Mouse (Mus musculus) hindbrain, embryonic 14.5 days (tissue): ENCODE measurements at regions not wholly inside any gene's neighbourhood (a gene's known extent, or its start where the extent isn't known, plus 50 kb on each side); places are given as distances from the start of the nearest gene placed in this dataset.
A peak's percentile ranks its signal among the peaks of the same experiment; 100 is the strongest.

Experiments used
- ATAC-seq: fragments of 200-750 bp; cut with Nextera tagmentation; 2 replicates; pipeline ENCODE4 v1.8.0; 2017; ENCODE audit warnings: moderate number of reproducible peaks, mild to moderate bottlenecking, moderate TSS enrichment, moderate library complexity; ENCODE audit not compliant: low FRiP score
- DNase-seq: peaks from one replicate; pipeline ENCODE4 v3.0.0-alpha.2; 2015; ENCODE audit warnings: low spot score
- H3K27ac ChIP-seq: fragments of 300-500 bp; sonication (generic); 2 replicates; pipeline ENCODE4 v1.5.1; 2014; ENCODE audit warnings: mild to moderate bottlenecking, moderate library complexity
- H3K27me3 ChIP-seq: fragments of 300-500 bp; sonication (generic); 2 replicates; pipeline ENCODE4 v1.6.1; 2014; ENCODE audit warnings: mild to moderate bottlenecking, low read length, mixed read lengths; ENCODE audit not compliant: control insufficient read depth, insufficient read depth
- H3K36me3 ChIP-seq: fragments of 300-500 bp; sonication (generic); replicated peaks from 2 replicates; pipeline ENCODE4 v1.6.1; 2014; ENCODE audit not compliant: control insufficient read depth, insufficient read depth
- H3K4me1 ChIP-seq: fragments of 300-500 bp; sonication (generic); replicated peaks from 2 replicates; pipeline ENCODE4 v1.6.1; 2014; ENCODE audit warnings: antibody characterized with exemption, low read length, mixed read lengths; ENCODE audit not compliant: control insufficient read depth, insufficient read depth
- H3K4me2 ChIP-seq: fragments of 300-500 bp; sonication (generic); replicated peaks from 2 replicates; pipeline ENCODE4 v1.6.1; 2014; ENCODE audit warnings: mild to moderate bottlenecking, moderate library complexity
- H3K4me3 ChIP-seq: fragments of 300-500 bp; sonication (generic); replicated peaks from 2 replicates; pipeline ENCODE4 v1.5.1; 2014; ENCODE audit warnings: mild to moderate bottlenecking, low read length
- H3K9ac ChIP-seq: fragments of 300-500 bp; sonication (generic); 2 replicates; pipeline ENCODE4 v1.6.1; 2014
- H3K9me3 ChIP-seq: fragments of 300-500 bp; sonication (generic); 2 replicates; pipeline ENCODE4 v1.6.1; 2016; ENCODE audit warnings: low read length; ENCODE audit not compliant: control insufficient read depth
- WGBS: fragments of 180-500 bp; shearing (Covaris S2); extraction: QIAGEN DNeasy Blood & Tissue Kit; methylation state at CpG from one replicate; pipeline ENCODE4 v1.1.7; 2014; 5-methylcytosine and 5-hydroxymethylcytosine counted together

DNA sequence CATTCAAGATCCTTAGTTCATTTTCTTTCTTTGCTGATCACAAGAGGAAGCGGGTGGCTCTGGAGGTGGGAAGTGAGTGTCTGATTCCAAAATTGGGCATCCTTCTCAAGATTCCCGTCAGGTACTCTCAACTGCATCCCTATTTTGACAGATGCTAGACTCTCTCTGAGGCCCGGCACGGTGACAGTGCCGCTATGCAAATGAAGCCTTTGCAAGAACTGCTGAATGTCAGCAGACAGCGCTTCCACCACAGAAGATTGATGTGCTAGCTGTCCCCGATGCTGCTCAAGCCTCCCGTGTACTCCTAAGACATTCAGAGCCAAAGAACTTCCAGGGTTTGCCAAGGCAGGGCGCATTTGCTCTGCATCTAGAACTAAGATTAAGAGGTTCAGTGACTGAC lies 50.9 kb upstream of the Cpne4 start:
- no peaks in the 10 kb centered on the region for H3K4me1 ChIP-seq
- H3K4me3 ChIP-seq: no peak overlapping the region
- ATAC-seq: no peak
- no peak for DNase-seq
- H3K36me3 ChIP-seq: no peaks in the 10 kb centered on the region
- no peak overlapping the region for H3K4me2 ChIP-seq
- WGBS: 49% methylated on average over 9 of the region's 9 CpGs
- no peak overlapping the region for H3K27ac ChIP-seq
- H3K27me3 ChIP-seq: no peaks in the 10 kb centered on the region
- no peak overlapping the region for H3K9ac ChIP-seq
- no peaks in the 10 kb centered on the region for H3K9me3 ChIP-seq

- ATAC-seq (no peak), DNase-seq (no peak)
- H3K27ac ChIP-seq: no peak overlapping the region
- H3K9ac ChIP-seq: no peak overlapping the region
- H3K4me1 ChIP-seq: no peaks in the 10 kb centered on the region
- no peak overlapping the region for H3K4me2 ChIP-seq
- no peaks in the 10 kb centered on the region for H3K9me3 ChIP-seq
- H3K27me3 ChIP-seq: no peaks in the 10 kb centered on the region
- H3K36me3 ChIP-seq: no peaks in the 10 kb centered on the region
- H3K4me3 ChIP-seq: no peak overlapping the region
Measured at GRCm38 (mm10) chr9:104490696-104491095, 56.4 kb upstream of the Cpne4 start.

GRCm38 (mm10) chr9:104489383-104489782 lies 57.7 kb upstream of the Cpne4 start:
- no peak overlapping the region for H3K4me3 ChIP-seq

GRCm38 (mm10) chr9:104482440-104482839 lies 64.6 kb upstream of the Cpne4 start:
- no peaks in the 10 kb centered on the region for H3K9me3 ChIP-seq
- no peak for ATAC-seq
- 79% methylated on average over 5 of the region's 5 CpGs for WGBS
- DNase-seq: no peak
- H3K4me3 ChIP-seq: no peak overlapping the region
- no peaks in the 10 kb centered on the region for H3K27me3 ChIP-seq
- H3K4me2 ChIP-seq: no peak overlapping the region
- no peaks in the 10 kb centered on the region for H3K36me3 ChIP-seq
- H3K9ac ChIP-seq: no peak overlapping the region
- no peaks in the 10 kb centered on the region for H3K4me1 ChIP-seq
- H3K27ac ChIP-seq: no peak overlapping the region

More at GRCm38 (mm10) chr9:104489383-104489782, 57.7 kb upstream of the Cpne4 start:
- ATAC-seq (no peak), DNase-seq (no peak)
- H3K4me2 ChIP-seq: no peak overlapping the region
- no peak overlapping the region for H3K9ac ChIP-seq
- no peaks in the 10 kb centered on the region for H3K9me3 ChIP-seq
- H3K4me1 ChIP-seq: no peaks in the 10 kb centered on the region
- H3K27me3 ChIP-seq: no peaks in the 10 kb centered on the region
- 73% methylated on average over 6 of the region's 6 CpGs for WGBS
- no peak overlapping the region for H3K27ac ChIP-seq
- H3K36me3 ChIP-seq: no peaks in the 10 kb centered on the region

DNA sequence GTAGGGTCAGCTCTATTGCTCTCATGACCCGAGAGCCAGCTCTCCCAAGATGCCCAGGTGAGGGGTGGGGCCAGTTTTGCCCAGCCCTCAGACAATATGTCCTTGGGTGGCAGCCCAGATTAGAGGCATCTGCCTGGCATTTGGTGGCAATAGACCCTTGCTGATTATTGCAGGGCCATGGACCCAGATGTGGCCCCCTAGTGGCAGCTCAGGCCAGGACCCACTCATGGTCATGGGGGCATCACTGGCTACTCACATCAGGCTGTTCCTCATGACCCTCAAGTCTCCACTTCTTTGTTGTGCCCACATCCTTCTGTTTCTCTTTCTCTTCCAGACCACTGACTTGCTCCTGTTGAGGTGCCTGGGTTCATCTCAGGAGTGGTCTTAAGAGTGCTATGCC lies 66.4 kb upstream of the Cpne4 start:
- Histone ChIP-seq H3K27ac (no peak overlapping the region), H3K36me3 (no peaks in the 10 kb centered on the region), H3K4me3 (no peak overlapping the region), H3K9ac (no peak overlapping the region), H3K9me3 (no peaks in the 10 kb centered on the region), H3K4me2 (no peak overlapping the region), H3K27me3 (no peaks in the 10 kb centered on the region), H3K4me1 (no peaks in the 10 kb centered on the region)
- ATAC-seq (no peak), DNase-seq (no peak)
- 88% methylated on average over 1 of the region's 1 CpGs for WGBS

DNA sequence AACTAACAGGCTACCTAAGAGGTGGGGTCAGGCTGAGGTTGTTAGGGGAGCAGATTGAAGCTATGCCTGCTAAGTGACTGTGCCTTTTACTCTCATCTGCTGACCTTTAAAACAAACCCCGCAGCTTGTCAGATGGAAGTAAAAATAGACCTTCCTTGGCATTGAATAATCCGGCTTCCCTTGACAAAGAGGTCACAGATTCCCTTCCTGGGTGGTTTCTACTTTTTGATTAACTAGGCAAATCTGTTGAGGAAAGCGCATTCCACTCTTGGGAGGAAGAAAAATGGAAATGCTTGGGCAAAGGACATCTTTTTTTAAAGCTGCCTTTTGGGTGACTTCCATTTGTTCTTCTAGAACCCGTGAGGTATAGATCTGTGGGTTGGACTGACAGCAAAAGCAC lies 72.3 kb upstream of the Cpne4 start:
- Histone ChIP-seq H3K4me3 (no peak overlapping the region), H3K9ac (no peak overlapping the region), H3K9me3 (no peaks in the 10 kb centered on the region), H3K27me3 (no peaks in the 10 kb centered on the region), H3K27ac (no peak overlapping the region), H3K36me3 (no peaks in the 10 kb centered on the region), H3K4me2 (no peak overlapping the region), H3K4me1 (no peaks in the 10 kb centered on the region)
- no peak for DNase-seq
- 77% methylated on average over 4 of the region's 4 CpGs for WGBS
- ATAC-seq: no peak

- WGBS: 73% methylated on average over 1 of the region's 1 CpGs
- no peak for ATAC-seq
- Histone ChIP-seq H3K27me3 (no peaks in the 10 kb centered on the region), H3K9me3 (no peaks in the 10 kb centered on the region), H3K4me1 (no peaks in the 10 kb centered on the region), H3K4me2 (no peak overlapping the region), H3K27ac (no peak overlapping the region), H3K9ac (no peak overlapping the region), H3K4me3 (no peak overlapping the region), H3K36me3 (no peaks in the 10 kb centered on the region)
- DNase-seq: no peak
Measured at GRCm38 (mm10) chr9:104467238-104467637, 79.8 kb upstream of the Cpne4 start.

DNA sequence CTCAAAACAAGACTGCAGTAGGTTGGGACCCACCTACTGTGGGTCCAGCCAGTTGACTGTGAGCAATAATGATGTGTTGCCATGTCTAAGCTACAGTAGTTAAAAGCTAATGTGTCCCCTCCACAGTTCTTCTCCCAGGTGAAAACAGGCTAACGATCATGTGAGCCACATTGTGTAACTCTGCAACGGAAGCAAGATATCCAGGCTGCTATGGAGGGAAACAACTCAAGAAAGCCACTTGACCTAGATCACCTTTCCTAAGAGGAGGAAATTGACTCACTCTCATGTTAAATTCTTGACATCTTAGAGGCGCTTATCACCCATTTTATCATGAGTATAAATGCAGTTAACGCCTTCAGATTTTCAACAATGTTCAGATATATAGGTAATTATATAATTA lies 83.4 kb upstream of the Cpne4 start:
- WGBS: 87% methylated on average over 4 of the region's 4 CpGs
- Histone ChIP-seq H3K27me3 (no peaks in the 10 kb centered on the region), H3K27ac (no peak overlapping the region), H3K4me1 (no peaks in the 10 kb centered on the region), H3K9me3 (no peaks in the 10 kb centered on the region), H3K4me3 (no peak overlapping the region), H3K36me3 (no peaks in the 10 kb centered on the region), H3K4me2 (no peak overlapping the region), H3K9ac (no peak overlapping the region)
- DNase-seq (no peak), ATAC-seq (no peak)

DNA sequence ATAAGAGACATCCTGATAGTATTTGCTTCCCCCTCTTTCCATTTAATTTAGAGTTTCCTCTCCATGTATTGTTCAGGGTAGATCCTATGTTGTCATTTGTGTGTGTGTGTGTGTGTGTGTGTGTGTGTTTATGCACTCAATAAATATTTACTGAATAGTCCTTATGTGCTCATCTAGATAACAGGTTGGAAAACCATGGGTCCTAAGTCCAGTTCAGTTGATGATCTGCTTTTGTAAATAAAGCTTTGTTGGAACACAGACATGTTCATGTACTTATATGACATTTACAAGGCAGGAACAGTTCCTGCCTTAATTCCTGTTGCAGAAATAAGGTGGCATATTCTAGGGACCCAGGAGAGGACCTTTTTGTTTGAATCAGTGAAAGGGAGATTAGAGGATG lies 87.0 kb upstream of the Cpne4 start:
- no peaks in the 10 kb centered on the region for H3K4me1 ChIP-seq
- H3K36me3 ChIP-seq: no peaks in the 10 kb centered on the region
- ATAC-seq (no peak), DNase-seq (no peak)
- H3K27me3 ChIP-seq: no peaks in the 10 kb centered on the region
- no peak overlapping the region for H3K4me3 ChIP-seq
- no peak overlapping the region for H3K27ac ChIP-seq
- no peaks in the 10 kb centered on the region for H3K9me3 ChIP-seq
- no peak overlapping the region for H3K9ac ChIP-seq
- no peak overlapping the region for H3K4me2 ChIP-seq

DNA sequence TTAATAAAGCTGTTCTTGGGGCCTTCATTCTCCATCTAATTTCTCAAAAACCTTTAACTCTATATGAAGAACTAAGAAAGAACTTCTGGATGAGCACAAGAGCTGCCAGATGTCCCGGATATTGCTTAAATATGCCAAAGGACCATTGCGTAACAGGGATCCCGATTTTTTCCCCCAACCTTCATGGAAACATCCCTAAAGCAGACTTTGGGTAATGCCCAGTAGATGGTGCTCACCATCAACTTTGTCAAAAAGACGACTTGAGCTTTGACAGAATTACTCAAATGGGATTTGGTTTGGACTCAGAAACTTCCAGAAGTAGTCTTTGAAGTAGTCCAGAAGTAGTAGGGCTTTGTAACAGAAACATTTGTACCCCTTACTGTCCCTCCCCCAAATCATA lies 89.5 kb upstream of the Cpne4 start:
- H3K4me1 ChIP-seq: no peaks in the 10 kb centered on the region
- no peak overlapping the region for H3K4me2 ChIP-seq
- ATAC-seq (no peak), DNase-seq (peak; percentile 30)
- no peak overlapping the region for H3K4me3 ChIP-seq
- H3K27me3 ChIP-seq: no peaks in the 10 kb centered on the region
- H3K9me3 ChIP-seq: no peaks in the 10 kb centered on the region
- H3K36me3 ChIP-seq: no peaks in the 10 kb centered on the region
- no peak overlapping the region for H3K9ac ChIP-seq
- WGBS: 35% methylated on average over 4 of the region's 4 CpGs
- H3K27ac ChIP-seq: no peak overlapping the region
